Mouse (Mus musculus) kidney, postnatal 14 days (tissue): ENCODE data around the gene Ppp2r5e.

Source experiments
- DNase-seq: peaks from one replicate; pipeline ENCODE4 v3.0.0; 2022; ENCODE audit warnings: mixed read lengths

Gene Ppp2r5e

DNA sequence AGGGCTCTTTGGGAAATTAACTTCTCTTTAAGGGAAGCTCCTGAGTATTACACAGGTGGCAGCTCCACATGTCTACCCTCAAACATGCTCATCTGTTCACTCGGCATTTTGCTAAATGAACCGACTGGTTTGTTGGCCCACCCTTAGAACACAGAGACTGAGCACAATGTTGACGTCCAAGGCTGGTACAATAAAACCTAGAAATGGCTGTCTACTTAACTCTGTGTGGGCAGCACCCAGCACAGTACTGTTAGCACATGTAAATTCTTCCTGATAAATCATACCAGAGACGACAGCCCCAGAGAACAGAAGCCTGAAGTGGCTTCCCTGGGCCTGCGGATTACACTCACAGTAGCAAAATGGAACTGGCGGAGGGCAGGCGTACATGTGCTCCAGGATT, 59.5 kb downstream of the Ppp2r5e start:
- DNase-seq, result no peak

DNA sequence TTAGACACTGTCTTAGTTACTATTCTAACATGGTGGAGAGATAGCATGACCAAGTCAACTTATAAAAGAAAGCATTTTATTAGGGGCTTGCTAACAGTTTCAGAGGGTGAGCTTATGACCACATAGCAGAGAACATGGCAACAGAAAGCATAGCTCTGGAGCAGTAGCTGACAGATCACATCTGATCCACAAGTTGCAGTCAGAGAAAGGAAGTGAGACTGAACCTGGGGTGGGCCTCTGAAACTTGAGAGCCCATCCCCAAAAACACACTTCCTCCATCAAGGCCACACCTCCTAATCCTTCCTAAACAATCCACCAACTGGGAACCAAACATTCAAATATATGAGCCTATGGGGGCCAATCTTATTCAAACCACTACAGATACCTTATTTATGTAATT, 62.9 kb downstream of the Ppp2r5e start:
- no peak for DNase-seq

- peak; percentile 27 for DNase-seq
Measured at GRCm38 (mm10) chr12:75531895-75532294, 64.2 kb downstream of the Ppp2r5e start.

- peak; percentile 28 for DNase-seq
Measured at GRCm38 (mm10) chr12:75528857-75529808, 66.9 kb downstream of the Ppp2r5e start.

DNA sequence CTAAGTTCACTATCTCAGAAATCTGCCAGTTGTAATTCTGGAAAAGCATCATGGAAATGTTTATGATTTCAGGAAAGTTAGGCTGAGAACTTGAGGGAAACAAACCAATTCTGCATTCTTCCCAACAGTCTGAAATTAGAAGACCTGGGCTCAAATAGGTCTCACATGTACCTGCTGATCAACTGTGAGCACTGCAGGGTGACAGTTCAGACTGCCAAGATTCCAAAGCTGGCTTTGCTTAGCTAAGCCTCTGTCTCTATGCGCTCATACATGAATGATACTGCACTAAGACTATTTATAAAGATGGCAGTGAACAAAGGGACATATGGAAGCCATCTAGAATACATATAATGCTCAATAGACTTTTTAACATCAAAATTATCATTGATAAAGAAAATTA, 67.7 kb downstream of the Ppp2r5e start:
- no peak for DNase-seq

GRCm38 (mm10) chr12:75524199-75524598, 71.8 kb downstream of the Ppp2r5e start:
- no peak for DNase-seq

GRCm38 (mm10) chr12:75522931-75523330, 73.1 kb downstream of the Ppp2r5e start:
- no peak for DNase-seq

- no peak for DNase-seq
Measured at GRCm38 (mm10) chr12:75522360-75522759, 73.7 kb downstream of the Ppp2r5e start.

DNA sequence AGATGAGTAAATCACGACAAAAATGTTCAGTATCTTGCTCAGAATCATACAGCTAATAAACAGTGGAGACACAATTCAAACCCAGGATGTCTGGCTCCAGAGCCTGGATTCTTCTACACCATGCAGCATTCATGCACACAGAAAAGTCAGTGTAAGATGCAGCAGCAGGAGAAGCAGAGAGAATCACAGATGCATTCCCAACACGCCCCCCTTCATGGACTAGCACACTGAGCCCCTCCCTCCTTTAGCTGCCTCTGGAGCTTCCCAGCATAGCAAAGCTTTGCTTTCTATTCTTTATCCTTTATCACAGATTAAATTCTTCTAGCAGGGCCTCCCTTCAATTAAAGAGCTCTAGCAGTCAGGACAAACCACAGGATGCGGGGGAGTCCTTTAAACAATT, 75.7 kb downstream of the Ppp2r5e start:
- no peak for DNase-seq

- DNase-seq, result no peak
Measured at GRCm38 (mm10) chr12:75519181-75519940, 76.7 kb downstream of the Ppp2r5e start.

DNA sequence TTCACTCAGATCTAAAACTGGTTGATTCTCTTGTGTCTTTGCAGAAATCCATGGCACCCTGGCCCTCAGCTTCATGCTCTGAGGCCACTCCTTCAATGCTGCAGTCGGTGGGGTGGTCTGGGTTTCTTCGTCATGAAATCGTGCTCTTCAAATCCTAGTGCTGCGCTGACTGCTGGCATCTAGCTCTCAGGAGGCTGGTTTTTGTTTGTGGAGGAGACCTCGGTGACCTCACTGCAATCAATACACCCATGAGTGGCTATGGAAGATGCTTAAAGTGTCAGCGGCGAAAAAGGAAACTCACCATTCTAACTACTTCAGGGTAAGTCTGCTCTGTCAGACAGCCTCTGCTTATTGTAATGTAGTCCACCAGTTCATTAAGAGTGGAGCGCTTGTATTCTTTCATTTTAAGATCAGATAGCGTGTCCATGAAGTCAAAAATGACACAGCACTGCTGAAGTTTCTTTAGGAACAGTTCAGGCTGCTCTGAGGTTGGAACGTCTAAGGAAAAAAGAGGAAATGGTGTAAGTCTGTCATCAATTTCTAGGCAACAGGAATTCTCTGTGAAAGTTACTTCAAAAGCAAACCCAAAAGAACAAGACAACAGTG, 80.6 kb downstream of the Ppp2r5e start:
- no peak for DNase-seq

GRCm38 (mm10) chr12:75511520-75511919, 84.5 kb downstream of the Ppp2r5e start:
- DNase-seq, result no peak

- no peak for DNase-seq
Measured at GRCm38 (mm10) chr12:75504991-75505650, 90.9 kb downstream of the Ppp2r5e start.

DNA sequence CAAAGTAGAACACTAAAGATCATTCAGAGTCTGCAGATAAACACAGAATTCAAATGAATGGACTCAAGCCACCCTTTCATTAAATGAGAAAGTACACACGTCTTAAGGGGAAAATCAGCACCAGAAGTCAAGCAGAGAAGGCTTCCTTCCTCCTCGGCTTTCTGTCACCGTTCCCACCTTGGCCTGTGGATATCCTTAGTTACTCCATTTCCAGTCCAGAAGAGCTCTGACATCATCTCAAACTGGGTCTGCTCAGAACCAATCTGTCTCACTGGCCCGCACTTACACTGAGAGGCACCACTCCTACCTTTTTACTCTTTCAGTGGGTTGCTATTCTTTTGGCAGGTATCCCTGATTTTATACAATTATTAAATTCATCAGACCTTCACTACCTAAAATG, 93.4 kb downstream of the Ppp2r5e start:
- no peak for DNase-seq

DNA sequence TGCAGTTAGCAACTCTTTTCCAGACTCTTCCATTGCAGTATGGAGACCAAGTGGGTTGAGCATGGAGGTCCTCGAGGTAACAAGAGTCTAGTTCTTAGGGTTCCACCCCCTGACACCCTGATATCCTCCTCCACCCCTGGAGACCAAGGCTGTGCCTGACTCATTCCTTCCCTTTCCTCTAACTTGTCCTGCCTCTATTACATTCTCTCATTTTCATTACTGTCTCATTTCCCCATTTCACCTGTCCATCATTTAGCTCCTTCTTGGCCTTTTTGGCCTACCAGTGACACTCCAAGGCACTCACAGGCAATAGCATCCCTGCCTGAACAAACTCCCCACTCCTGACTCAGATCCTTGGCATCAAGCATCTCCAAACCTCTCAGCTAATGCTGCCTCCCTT, 98.3 kb downstream of the Ppp2r5e start:
- DNase-seq, result no peak

- DNase-seq, result no peak
Measured at GRCm38 (mm10) chr12:75495636-75496035, 100.4 kb downstream of the Ppp2r5e start.

DNA sequence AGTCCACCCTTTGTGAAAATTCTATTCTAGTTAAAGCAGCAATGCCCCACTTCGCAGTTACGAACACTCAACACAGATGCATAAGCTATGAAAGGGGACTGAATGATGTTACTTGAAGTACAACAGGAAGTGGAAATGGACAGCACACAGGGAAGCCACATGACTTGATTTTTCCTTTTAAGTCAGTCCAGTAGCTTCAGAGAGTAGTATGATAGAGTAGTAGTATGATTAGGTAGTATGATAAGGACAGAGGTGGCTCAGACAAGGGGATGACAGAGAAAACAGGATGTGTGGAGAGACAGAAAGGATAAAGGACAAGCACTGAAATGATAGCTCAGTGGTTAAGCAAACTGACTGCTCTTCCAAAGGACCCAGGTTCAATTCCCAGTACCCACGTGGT, 101.4 kb downstream of the Ppp2r5e start:
- no peak for DNase-seq

GRCm38 (mm10) chr12:75492549-75493327, 103.3 kb downstream of the Ppp2r5e start:
- DNase-seq, result no peak

DNA sequence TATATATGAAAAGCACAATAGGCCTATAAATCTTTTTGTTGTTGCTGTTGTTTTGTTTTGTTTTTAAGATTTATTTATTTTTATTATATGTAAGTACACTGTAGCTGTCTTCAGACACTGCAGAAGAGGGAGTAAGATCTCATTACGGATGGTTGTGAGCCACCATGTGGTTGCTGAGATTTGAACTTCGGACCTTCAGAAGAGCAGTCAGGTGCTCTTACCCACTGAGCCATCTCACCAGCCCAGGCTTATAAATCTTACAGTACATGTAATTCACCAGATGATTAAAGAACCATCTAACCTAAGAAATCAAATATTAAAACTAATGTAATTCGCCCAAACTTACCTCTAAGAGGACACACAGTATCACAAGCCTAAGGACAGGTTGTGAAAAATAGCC, 103.9 kb downstream of the Ppp2r5e start:
- DNase-seq, result peak; percentile 22

DNA sequence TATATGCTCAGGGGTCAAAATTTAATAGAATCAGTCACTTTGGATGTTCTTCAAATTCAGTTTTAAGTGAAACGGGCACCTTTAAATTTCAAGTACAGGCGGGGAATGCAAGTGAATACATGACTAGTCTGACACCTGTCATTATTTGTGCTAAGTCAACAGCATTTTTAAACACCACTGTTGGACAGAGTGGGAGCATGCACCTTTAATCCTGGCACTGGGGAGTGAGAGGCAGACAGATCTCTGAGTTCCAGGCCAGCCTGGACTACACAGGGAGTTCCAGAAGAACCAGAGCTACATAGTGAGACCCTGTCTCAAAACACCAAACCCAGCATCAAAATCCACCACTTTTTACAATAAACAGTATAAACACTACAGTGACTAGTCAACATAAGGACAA, 108.5 kb downstream of the Ppp2r5e start:
- DNase-seq, result no peak

GRCm38 (mm10) chr12:75486568-75487286, 109.3 kb downstream of the Ppp2r5e start:
- DNase-seq, result no peak
